Mouse (Mus musculus) spleen, adult 2 months (tissue): ENCODE measurements around the gene Cxcr6. TPM values are rescaled to one million over a fixed set of nuclear protein-coding genes. Genes with fewer than 3 reads are reported as not detected.
A peak's percentile ranks its signal among the peaks of the same experiment; 100 is the strongest.

ENCODE experiments used
- DNase-seq, 2 experiments: peaks; one replicate each; pipeline versions ENCODE4 v3.0.0 to v3.0.0-alpha.2; 2012 to 2021; ENCODE audit warnings: low spot score in 2 of 2, low read depth in 1 of 2
- H3K27ac ChIP-seq: fragments of 200-500 bp; 2 replicates; pipeline ENCODE4 v1.5.1; 2012; ENCODE audit warnings: low read length, inconsistent platforms; ENCODE audit not compliant: insufficient read depth
- H3K27me3 ChIP-seq: fragments of 200-500 bp; 2 replicates; pipeline ENCODE4 v1.6.1; 2012; ENCODE audit warnings: mild to moderate bottlenecking, moderate library complexity, low read length, inconsistent platforms; ENCODE audit not compliant: control insufficient read depth, insufficient read depth
- H3K36me3 ChIP-seq: fragments of 200-500 bp; 2 replicates; pipeline ENCODE4 v1.6.1; 2012; ENCODE audit warnings: mild to moderate bottlenecking, low read length, inconsistent platforms; ENCODE audit not compliant: control insufficient read depth, insufficient read depth
- H3K4me1 ChIP-seq: fragments of 200-500 bp; 2 replicates; pipeline ENCODE4 v1.6.1; 2011; ENCODE audit warnings: inconsistent platforms; ENCODE audit not compliant: control insufficient read depth, insufficient read depth, insufficient read length
- H3K4me3 ChIP-seq: fragments of 200-500 bp; 2 replicates; pipeline ENCODE4 v1.5.1; 2011; ENCODE audit warnings: mild to moderate bottlenecking, inconsistent platforms; ENCODE audit not compliant: insufficient read depth, insufficient read length; ENCODE audit errors: extremely low read depth
- CTCF ChIP-seq: fragments of 200-500 bp; IDR thresholded peaks from 2 replicates; pipeline ENCODE4 v1.5.1; 2011; ENCODE audit warnings: mild to moderate bottlenecking, inconsistent platforms; ENCODE audit not compliant: insufficient read depth, insufficient read length, insufficient replicate concordance; ENCODE audit errors: extremely low read depth
- POLR2A ChIP-seq: fragments of 200-500 bp; IDR thresholded peaks from 2 replicates; pipeline ENCODE4 v1.6.1; 2011; ENCODE audit warnings: low read depth, low read length, inconsistent platforms
- WGBS: fragments of 180-500 bp; shearing (Covaris S2); methylation state at CpG from one replicate; pipeline ENCODE4 v1.1.7; 2018; 5-methylcytosine and 5-hydroxymethylcytosine counted together
- polyA plus RNA-seq: library from polyadenylated mRNA; depleted of rRNA; stranded (reverse); fragments of >200 nt; gene quantifications from 2 replicates; pipeline ENCODE4 v1.2.3, GENCODE M21; 2012

Cxcr6 gene
- polyA plus RNA-seq, 1 experiment, result 5.2 TPM

DNA sequence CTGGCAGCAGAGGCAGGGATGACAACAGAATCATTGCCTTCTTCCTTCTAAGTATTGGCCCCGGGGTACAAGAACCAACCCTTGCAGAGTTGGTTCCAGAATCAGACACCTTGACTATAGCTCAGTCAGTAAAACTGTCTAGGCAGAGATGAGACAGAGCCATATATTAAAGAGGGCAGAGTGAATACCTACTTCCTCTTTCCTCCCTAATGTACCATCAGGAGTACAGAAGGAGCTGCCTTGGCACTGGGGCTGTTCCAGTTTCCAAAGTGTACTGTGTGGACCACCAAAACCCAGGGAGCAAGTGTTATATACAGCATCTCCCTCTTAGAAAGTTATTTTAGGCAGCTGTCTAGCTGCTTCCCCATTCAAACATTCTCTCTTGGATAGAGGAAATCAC is 4.7 kb upstream of the Cxcr6 start:
- no peak overlapping the region for H3K27ac ChIP-seq
- 88% methylated on average over 1 of the region's 1 CpGs for WGBS
- peaks cover 24% of the 10 kb centered on the region for H3K36me3 ChIP-seq
- TF ChIP-seq POLR2A (no peak), CTCF (no peak)
- no peaks in the 10 kb centered on the region for H3K27me3 ChIP-seq
- H3K4me3 ChIP-seq, result no peak overlapping the region
- no peaks in the 10 kb centered on the region for H3K4me1 ChIP-seq
- no peak for DNase-seq

GRCm38 (mm10) chr9:123802421-123802820 is 3.9 kb upstream of the Cxcr6 start:
- WGBS, result 83% methylated on average over 2 of the region's 2 CpGs
- no peaks in the 10 kb centered on the region for H3K27me3 ChIP-seq
- H3K4me1 ChIP-seq, result no peaks in the 10 kb centered on the region
- no peak for DNase-seq
- no peak overlapping the region for H3K4me3 ChIP-seq
- no peak overlapping the region for H3K27ac ChIP-seq
- H3K36me3 ChIP-seq, result peaks cover 18% of the 10 kb centered on the region
- TF ChIP-seq POLR2A, result no peak
- TF ChIP-seq CTCF, result no peak

DNA sequence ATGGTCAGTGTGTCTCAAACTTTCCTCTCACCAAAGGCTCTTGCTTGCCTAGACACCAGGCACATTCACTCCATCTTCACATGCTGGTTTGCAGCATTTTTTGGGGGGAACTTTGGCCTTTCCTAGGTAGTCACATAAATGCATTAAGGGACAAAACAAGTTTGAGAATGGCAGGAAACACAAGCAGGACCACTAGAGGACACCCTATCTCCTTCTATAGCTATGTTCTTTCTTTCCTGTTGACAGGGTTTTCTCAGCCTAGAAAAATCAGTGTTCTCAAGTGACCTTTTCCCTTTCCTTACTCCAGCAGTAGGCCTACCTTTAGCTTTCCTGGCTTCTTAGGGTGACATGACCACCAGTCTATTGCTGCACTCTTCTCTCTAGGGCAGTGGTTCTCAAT is 3.4 kb upstream of the Cxcr6 start:
- Histone ChIP-seq H3K27ac (no peak overlapping the region), H3K36me3 (peaks cover 17% of the 10 kb centered on the region), H3K27me3 (no peaks in the 10 kb centered on the region), H3K4me1 (no peaks in the 10 kb centered on the region), H3K4me3 (no peak overlapping the region)
- TF ChIP-seq POLR2A (no peak), CTCF (no peak)
- DNase-seq, result no peak

GRCm38 (mm10) chr9:123805241-123805640 is 1.0 kb upstream of the Cxcr6 start:
- Histone ChIP-seq H3K4me3 (no peak overlapping the region), H3K4me1 (no peaks in the 10 kb centered on the region), H3K27me3 (no peaks in the 10 kb centered on the region), H3K36me3 (peaks cover 10% of the 10 kb centered on the region), H3K27ac (no peak overlapping the region)
- 69% methylated on average over 2 of the region's 2 CpGs for WGBS
- DNase-seq, result no peak
- TF ChIP-seq CTCF (no peak), POLR2A (no peak)

DNA sequence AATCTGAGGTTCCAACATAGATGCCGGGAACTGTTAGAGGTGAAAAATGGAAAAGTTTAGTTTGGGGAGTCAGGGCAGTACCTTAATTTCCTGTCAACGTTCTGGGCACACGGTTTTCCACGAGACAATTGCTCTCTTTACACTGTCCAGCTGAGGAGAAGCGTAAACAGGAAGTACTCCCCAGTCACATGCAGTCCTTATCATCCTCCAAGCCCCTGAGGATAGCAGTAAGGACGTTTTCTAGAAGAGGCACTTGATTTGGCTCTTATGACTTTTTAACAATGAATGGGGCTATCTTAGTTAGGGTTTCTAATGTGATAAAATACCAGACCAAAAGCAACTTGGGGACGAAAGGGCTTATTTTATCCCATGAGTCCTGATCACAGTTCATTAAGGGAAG is 2.3 kb downstream of the Cxcr6 start:
- 71% methylated on average over 7 of the region's 7 CpGs for WGBS
- DNase-seq, result no peak
- Histone ChIP-seq H3K36me3 (peaks cover 16% of the 10 kb centered on the region), H3K27ac (no peak overlapping the region), H3K4me1 (peaks cover under 1% of the 10 kb centered on the region; the same call in 1 of the 2 replicates), H3K4me3 (no peak overlapping the region), H3K27me3 (no peaks in the 10 kb centered on the region)
- TF ChIP-seq CTCF (no peak), POLR2A (no peak)

- no peaks in the 10 kb centered on the region for H3K27me3 ChIP-seq
- no peak overlapping the region for H3K4me3 ChIP-seq
- TF ChIP-seq POLR2A (no peak), CTCF (no peak)
- WGBS, result 52% methylated on average over 3 of the region's 3 CpGs
- DNase-seq, result no peak
- H3K36me3 ChIP-seq, result peaks cover 24% of the 10 kb centered on the region
- peaks cover 4% of the 10 kb centered on the region; the same call in 1 of the 2 replicates for H3K4me1 ChIP-seq
- H3K27ac ChIP-seq, result peak overlapping the region; percentile 42; the same call in 1 of the 2 replicates
These were observed 5.6 kb downstream of the Cxcr6 start for GRCm38 (mm10) chr9:123811831-123812230.

DNA sequence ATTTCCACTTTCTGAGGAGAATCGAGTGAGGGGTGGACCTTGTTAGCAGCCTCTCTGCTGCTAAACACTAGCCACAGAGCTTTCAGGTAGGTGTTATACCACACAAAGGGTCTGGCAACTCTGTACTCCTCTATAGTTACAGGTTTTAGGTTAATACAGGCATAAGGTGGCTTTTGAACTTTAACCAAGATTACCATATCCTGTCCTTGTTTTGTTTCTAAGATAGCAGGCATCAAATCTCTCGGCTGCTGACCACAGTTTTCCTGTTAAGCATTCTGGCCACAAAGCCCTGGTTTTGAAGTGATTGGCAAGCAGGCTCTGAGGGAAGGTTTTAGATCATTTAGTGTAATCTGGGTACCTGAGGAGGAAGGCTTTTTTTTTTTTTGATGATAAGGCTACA is 8.1 kb downstream of the Cxcr6 start:
- Histone ChIP-seq H3K36me3 (peaks cover 33% of the 10 kb centered on the region), H3K27me3 (no peaks in the 10 kb centered on the region), H3K4me1 (peaks cover 4% of the 10 kb centered on the region; the same call in 1 of the 2 replicates), H3K4me3 (no peak overlapping the region), H3K27ac (peak overlapping the region; percentile 38; the same call in 1 of the 2 replicates)
- TF ChIP-seq POLR2A (no peak), CTCF (no peak)
- DNase-seq, result peak; percentile 14 to 58
- WGBS, result 35% methylated on average over 2 of the region's 2 CpGs

GRCm38 (mm10) chr9:123814821-123815220 is 8.5 kb downstream of the Cxcr6 start:
- peak overlapping the region; percentile 67 for H3K27ac ChIP-seq
- no peak for DNase-seq
- H3K4me3 ChIP-seq, result no peak overlapping the region
- H3K4me1 ChIP-seq, result peaks cover 4% of the 10 kb centered on the region; the same call in 1 of the 2 replicates
- peaks cover 34% of the 10 kb centered on the region for H3K36me3 ChIP-seq
- no peaks in the 10 kb centered on the region for H3K27me3 ChIP-seq
- no peak for TF ChIP-seq POLR2A
- no peak for TF ChIP-seq CTCF
- 77% methylated on average over 4 of the region's 4 CpGs for WGBS
